ENCODE assay signal across 22 mouse cellular contexts in genomic region chr5:123181536-123181935, GRCm38 (mm10). TPM values are rescaled to one million over a fixed set of nuclear protein-coding genes. Genes with fewer than 3 reads are reported as not detected.
DNase-seq lines count a peak whose midpoint lies in the region; ATAC-seq lines count a peak whose summit lies in the region.
"Had no signal": no experiment of that assay in that cellular context is flagged by ENCODE, and none has a peak within 500 bp of the region (broad histone marks: within the 10 kb centered on the region; RNA-seq: fewer than 3 reads in every experiment).

No protein-coding gene starts in this region.

- no peaks in the 10 kb centered on the region for H3K4me1 ChIP-seq in kidney, embryonic 15.5 days
- H3K4me1 ChIP-seq in liver, embryonic 13.5 days (replicated peaks): peaks cover 7% of the 10 kb centered on the region; the same call in 1 of the 2 replicates
- H3K4me1 ChIP-seq: limb, embryonic 13.5 days; midbrain, embryonic 15.5 days had no signal

- H3K9me3 ChIP-seq in kidney, embryonic 15.5 days (replicated peaks): no peaks in the 10 kb centered on the region
- no peaks in the 10 kb centered on the region for H3K9me3 ChIP-seq in liver, embryonic 13.5 days (replicated peaks)
- H3K9me3 ChIP-seq: embryonic facial prominence, embryonic 10.5 days; hindbrain, embryonic 15.5 days; midbrain, embryonic 15.5 days had no signal

- H3K4me3 ChIP-seq in kidney, embryonic 15.5 days (replicated peaks): no peak overlapping the region
- H3K4me3 ChIP-seq in liver, embryonic 13.5 days (replicated peaks): no peak overlapping the region
- H3K4me3 ChIP-seq: embryonic facial prominence, embryonic 10.5 days; heart, embryonic 12.5 days; hindbrain, embryonic 15.5 days; limb, embryonic 13.5 days; midbrain, embryonic 15.5 days had no signal

- no peak for ATAC-seq in kidney, embryonic 15.5 days (replicated peaks; ENCODE audit: low FRiP score)
- peak; percentile 56 for ATAC-seq in liver, embryonic 13.5 days (ENCODE audit: low read depth)
- ATAC-seq: forebrain, embryonic 16.5 days; intestine, embryonic 16.5 days; lung, postnatal 0 days; midbrain, embryonic 15.5 days had no signal

- no peak overlapping the region for H3K27ac ChIP-seq in kidney, embryonic 15.5 days
- H3K27ac ChIP-seq in liver, embryonic 13.5 days: peak overlapping the region; percentile 63
- H3K27ac ChIP-seq: embryonic facial prominence, embryonic 10.5 days; hindbrain, embryonic 15.5 days; limb, embryonic 13.5 days; midbrain, embryonic 15.5 days had no signal

- H3K4me2 ChIP-seq in kidney, embryonic 15.5 days: no peak overlapping the region
- peak overlapping the region; percentile 33; the same call in 1 of the 2 replicates for H3K4me2 ChIP-seq in liver, embryonic 13.5 days
- H3K4me2 ChIP-seq: heart, embryonic 12.5 days; hindbrain, embryonic 15.5 days; limb, embryonic 13.5 days; midbrain, embryonic 15.5 days had no signal

- 79% methylated on average over 6 of the region's 6 CpGs for WGBS in kidney, embryonic 15.5 days
- 64% methylated on average over 6 of the region's 6 CpGs for WGBS in liver, embryonic 13.5 days (ENCODE audit: insufficient replicate concordance)

- no peaks in the 10 kb centered on the region for H3K36me3 ChIP-seq in kidney, embryonic 15.5 days
- H3K36me3 ChIP-seq in liver, embryonic 13.5 days: no peaks in the 10 kb centered on the region
- H3K36me3 ChIP-seq: embryonic facial prominence, embryonic 10.5 days; heart, embryonic 12.5 days; hindbrain, embryonic 15.5 days; limb, embryonic 13.5 days; midbrain, embryonic 15.5 days had no signal

- 0 out of 2 replicates have a peak, but pooled peaks cover 3% of the 10 kb centered on the region for H3K27me3 ChIP-seq in kidney, embryonic 15.5 days
- H3K27me3 ChIP-seq in liver, embryonic 13.5 days: peaks cover 21% of the 10 kb centered on the region
- H3K27me3 ChIP-seq: heart, embryonic 12.5 days; hindbrain, embryonic 15.5 days; limb, embryonic 13.5 days; midbrain, embryonic 15.5 days had no signal

- peak; percentile 67 for DNase-seq in adrenal gland, postnatal 14 days
- no peak for DNase-seq in adrenal gland, postnatal 25 days
- peak; percentile 86 for DNase-seq in kidney, adult 11 months
- peak; percentile 89 for DNase-seq in kidney, adult 9 months
- no peak for DNase-seq in liver, embryonic 13.5 days
- DNase-seq in left cerebral cortex, adult 9 months (ENCODE audit: low spot score in 2 of 2): no peak
- DNase-seq in embryo, embryonic 10 days (ENCODE audit: low spot score): no peak
- DNase-seq: cerebellum, postnatal 25 days; right cerebral cortex, adult 18-20 months; thymus, adult 2 months had no signal

- no peak overlapping the region for H3K9ac ChIP-seq in kidney, embryonic 15.5 days
- peak overlapping the region; percentile 29; the same call in 1 of the 2 replicates for H3K9ac ChIP-seq in liver, embryonic 13.5 days
- H3K9ac ChIP-seq: heart, embryonic 12.5 days; hindbrain, embryonic 15.5 days; limb, embryonic 13.5 days; midbrain, embryonic 15.5 days had no signal

RNA-seq across cellular contexts. Expression of gene Hpd, which starts 1.0 kb away (rescaled TPM):
- 9.9 and 203 TPM in 2 replicates for total RNA-seq in adrenal gland, postnatal 14 days (2021)
- total RNA-seq in adrenal gland, postnatal 25 days (2021): 1.4 and 25.2 TPM in 2 replicates
- 0.99 and 1.5 TPM in 2 replicates for polyA plus RNA-seq in kidney, embryonic 15.5 days (2015; fragmentation: Nextera tagmentation; extraction: Ambion mirVana)
- polyA plus RNA-seq in liver, embryonic 13.5 days (2015; fragmentation: Nextera tagmentation; extraction: Ambion mirVana): 12.4 and 15.2 TPM in 2 replicates
- total RNA-seq: heart, postnatal 25 days; left cerebral cortex, postnatal 10 days; megakaryocyte progenitor cell, adult 5-6 weeks had no signal
- polyA plus RNA-seq: embryonic facial prominence, embryonic 10.5 days; forebrain, embryonic 16.5 days; heart, embryonic 12.5 days; hindbrain, embryonic 15.5 days; limb, embryonic 13.5 days; lung, postnatal 0 days; midbrain, embryonic 15.5 days had no signal

RNA-seq across cellular contexts. Expression of gene Psmd9, which starts 12.3 kb away (rescaled TPM):
- total RNA-seq in adrenal gland, postnatal 14 days (2021): 25.6 and 28.6 TPM in 2 replicates
- total RNA-seq in adrenal gland, postnatal 25 days (2021): 26.8 and 30.8 TPM in 2 replicates
- polyA plus RNA-seq in kidney, embryonic 15.5 days (2015; fragmentation: Nextera tagmentation; extraction: Ambion mirVana): 82.5 and 90.5 TPM in 2 replicates
- 76.0 and 76.3 TPM in 2 replicates for polyA plus RNA-seq in liver, embryonic 13.5 days (2015; fragmentation: Nextera tagmentation; extraction: Ambion mirVana)

RNA-seq across cellular contexts. Expression of gene Setd1b, which starts 39.5 kb away (rescaled TPM):
- total RNA-seq in adrenal gland, postnatal 14 days (2021): 25.5 and 29.7 TPM in 2 replicates
- 34.7 and 41.6 TPM in 2 replicates for total RNA-seq in adrenal gland, postnatal 25 days (2021)
- 11.0 and 11.1 TPM in 2 replicates for polyA plus RNA-seq in kidney, embryonic 15.5 days (2015; fragmentation: Nextera tagmentation; extraction: Ambion mirVana)
- 3.4 and 3.8 TPM in 2 replicates for polyA plus RNA-seq in liver, embryonic 13.5 days (2015; fragmentation: Nextera tagmentation; extraction: Ambion mirVana)

RNA-seq across cellular contexts. Expression of gene Rhof, which starts 49.0 kb away (rescaled TPM):
- 0.89 and 4.2 TPM in 2 replicates for total RNA-seq in adrenal gland, postnatal 14 days (2021)
- total RNA-seq in adrenal gland, postnatal 25 days (2021): 1.1 and 1.6 TPM in 2 replicates
- polyA plus RNA-seq in kidney, embryonic 15.5 days (2015; fragmentation: Nextera tagmentation; extraction: Ambion mirVana): 3.0 and 3.6 TPM in 2 replicates
- 2.5 and 3.4 TPM in 2 replicates for polyA plus RNA-seq in liver, embryonic 13.5 days (2015; fragmentation: Nextera tagmentation; extraction: Ambion mirVana)

Comparison
In these comparisons a context has a peak if more than half of its experiments do, and no peak if none do; other contexts are left out.
1. DNase-seq: peak in adrenal gland, postnatal 14 days (single experiment), kidney, adult 11 months (single experiment) and kidney, adult 9 months (single experiment); none in adrenal gland, postnatal 25 days (single experiment), liver, embryonic 13.5 days (single experiment), left cerebral cortex, adult 9 months (0 of 2) and embryo, embryonic 10 days (single experiment).